Mouse (Mus musculus): ENCODE results near the gene Acadl.

The Acadl gene

DNA sequence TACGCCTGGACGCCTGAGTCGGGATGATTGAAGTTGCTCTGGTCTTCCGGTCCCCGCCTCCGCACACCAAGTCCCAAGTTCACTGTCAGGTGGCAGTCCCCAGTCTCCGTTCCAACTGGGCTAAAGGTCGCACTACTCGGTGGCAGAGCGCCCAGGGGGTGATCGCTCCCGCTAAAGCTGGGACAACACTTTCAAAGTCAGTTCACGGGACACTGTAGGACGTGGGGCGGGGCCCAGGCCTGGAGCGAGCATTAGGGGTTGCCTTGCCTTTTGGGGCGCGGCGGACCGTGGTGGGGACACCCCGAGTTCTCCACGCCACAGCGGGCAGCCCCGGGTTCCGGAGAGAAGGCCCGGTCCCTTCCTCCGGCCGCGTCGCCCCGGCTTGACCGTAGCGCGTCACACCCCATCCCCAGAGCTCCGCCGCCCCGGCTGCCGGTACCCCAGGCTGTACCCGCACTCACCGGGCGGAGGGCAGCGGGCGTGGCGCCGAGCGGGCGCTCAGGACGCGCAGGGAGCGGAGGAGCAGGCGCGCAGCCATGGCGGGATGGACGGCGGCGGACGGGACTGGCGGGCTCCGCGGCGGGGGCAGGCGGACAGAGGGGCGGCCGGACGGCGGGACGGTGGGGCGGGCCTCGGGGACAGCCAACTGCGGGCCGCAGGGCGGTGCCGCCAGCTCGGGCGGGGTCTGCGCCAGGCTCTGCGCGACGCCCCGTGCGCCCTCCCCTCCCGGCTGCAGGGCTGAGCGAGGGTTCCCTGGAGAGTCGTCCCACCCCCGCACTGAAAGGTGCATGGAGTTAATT, at the start of gene Acadl:
Gene Acadl (minus strand): TSS at position 566 of the 800 bp plus-strand sequence.
- DNase-seq (ENCODE audit: low spot score): peak; percentile 88

DNA sequence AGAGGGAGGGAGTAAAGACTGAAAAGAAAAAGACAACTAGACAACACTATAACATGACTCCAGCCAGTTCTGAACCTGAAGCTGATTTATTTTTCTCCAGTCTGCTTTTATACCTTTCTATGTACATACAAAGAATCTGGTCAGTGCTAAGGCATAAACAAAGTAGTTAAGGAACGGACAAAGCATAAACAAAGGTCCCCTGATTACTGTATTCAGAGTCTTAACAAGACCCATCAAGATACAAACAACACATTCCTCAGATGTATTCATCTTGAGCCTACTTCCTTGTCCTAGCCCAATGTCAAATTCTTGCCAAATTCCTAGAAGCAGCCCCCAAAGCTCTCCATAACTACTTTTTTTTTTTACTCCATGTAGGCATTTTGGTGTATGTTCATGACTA, 49.2 kb upstream of the Acadl start:
- no peak for DNase-seq (ENCODE audit: low spot score)

- no peak for DNase-seq (ENCODE audit: low spot score)
Measured at GRCm38 (mm10) chr1:66902566-66902965, 39.5 kb upstream of the Acadl start.

- DNase-seq (ENCODE audit: low spot score): no peak
Measured at GRCm38 (mm10) chr1:66900946-66901345, 37.9 kb upstream of the Acadl start.

DNA sequence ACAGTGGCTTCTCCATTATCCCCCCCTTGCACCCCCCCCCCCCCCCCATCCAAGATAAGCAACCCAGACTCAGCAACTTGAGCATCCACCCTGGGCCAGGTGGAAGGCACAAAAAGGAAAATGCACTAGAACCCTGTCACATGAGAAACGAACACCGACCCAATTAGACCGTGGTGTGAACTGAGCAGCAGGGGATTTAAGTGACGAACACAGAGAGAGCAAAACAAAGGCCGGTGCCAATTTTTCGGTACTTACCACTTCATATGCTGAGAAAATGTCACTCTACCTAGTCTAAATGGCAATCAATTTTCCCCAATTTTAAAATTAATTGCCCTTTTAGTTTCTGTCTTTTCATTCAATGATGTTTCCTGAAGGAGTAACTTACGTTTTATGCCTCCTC, 35.2 kb upstream of the Acadl start:
- DNase-seq (ENCODE audit: low spot score): no peak

- DNase-seq (ENCODE audit: low spot score): no peak
Measured at GRCm38 (mm10) chr1:66896556-66896955, 33.5 kb upstream of the Acadl start.

- no peak for DNase-seq (ENCODE audit: low spot score)
Measured at GRCm38 (mm10) chr1:66896125-66896524, 33.0 kb upstream of the Acadl start.

DNA sequence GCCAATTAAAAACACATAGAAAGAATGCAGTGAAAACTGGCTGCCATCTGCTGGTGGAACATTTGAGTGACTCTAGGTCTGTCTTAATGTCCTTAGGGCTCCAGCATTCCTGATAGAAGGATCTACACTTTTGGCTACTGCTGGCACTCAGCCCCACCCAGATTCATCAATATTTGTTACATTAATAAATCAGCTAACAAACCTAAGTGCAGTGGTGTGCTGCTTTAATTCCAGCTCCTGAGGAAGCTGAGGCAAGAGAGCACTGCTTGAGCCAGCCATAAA, 32.7 kb upstream of the Acadl start:
- DNase-seq (ENCODE audit: low spot score): peak; percentile 71

- DNase-seq (ENCODE audit: low spot score): no peak
Measured at GRCm38 (mm10) chr1:66895093-66895836, 32.2 kb upstream of the Acadl start.

GRCm38 (mm10) chr1:66887175-66887574, 24.1 kb upstream of the Acadl start:
- no peak for DNase-seq (ENCODE audit: low spot score)

- no peak for DNase-seq (ENCODE audit: low spot score)
Measured at GRCm38 (mm10) chr1:66880217-66880616, 17.1 kb upstream of the Acadl start.

DNA sequence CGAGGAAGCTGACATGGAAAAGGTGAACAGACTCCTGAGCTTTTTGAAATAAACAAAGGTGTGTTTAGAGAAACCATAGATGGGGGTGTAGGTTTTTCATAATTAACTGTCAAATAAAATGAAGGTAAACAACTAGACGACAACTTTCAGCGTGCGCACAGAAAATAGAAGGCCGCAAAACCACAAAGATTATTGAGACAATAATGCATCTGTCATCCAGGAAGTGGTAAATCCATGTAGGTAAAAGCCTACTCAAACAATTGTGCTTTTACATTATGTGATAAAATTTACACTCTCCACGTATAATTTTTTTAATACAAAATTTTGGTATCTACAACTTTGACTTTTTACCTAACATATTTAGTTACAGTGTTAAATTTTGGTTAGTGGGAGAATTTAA, 11.7 kb upstream of the Acadl start:
- no peak for DNase-seq (ENCODE audit: low spot score)

DNA sequence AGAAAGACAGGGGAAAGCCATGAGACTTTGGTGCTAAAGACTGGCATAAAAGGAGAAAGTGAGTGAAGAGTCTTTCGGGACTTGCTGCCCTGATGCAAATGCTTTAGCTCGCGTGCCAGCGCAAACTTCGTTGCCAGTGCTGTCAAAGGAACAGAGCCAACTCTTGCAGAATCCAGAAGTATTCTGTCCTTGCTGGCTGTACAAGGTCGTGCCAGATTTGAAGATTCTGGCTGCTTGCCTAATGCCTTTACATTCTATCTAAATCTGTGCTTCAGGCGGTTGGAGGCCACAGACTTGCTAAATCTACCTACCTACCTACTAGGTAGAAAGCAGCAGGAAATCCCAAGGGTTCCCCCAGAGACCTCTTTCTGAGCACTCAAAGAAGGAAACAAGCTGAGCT, 8.5 kb upstream of the Acadl start:
- peak; percentile 44 for DNase-seq (ENCODE audit: low spot score)

DNA sequence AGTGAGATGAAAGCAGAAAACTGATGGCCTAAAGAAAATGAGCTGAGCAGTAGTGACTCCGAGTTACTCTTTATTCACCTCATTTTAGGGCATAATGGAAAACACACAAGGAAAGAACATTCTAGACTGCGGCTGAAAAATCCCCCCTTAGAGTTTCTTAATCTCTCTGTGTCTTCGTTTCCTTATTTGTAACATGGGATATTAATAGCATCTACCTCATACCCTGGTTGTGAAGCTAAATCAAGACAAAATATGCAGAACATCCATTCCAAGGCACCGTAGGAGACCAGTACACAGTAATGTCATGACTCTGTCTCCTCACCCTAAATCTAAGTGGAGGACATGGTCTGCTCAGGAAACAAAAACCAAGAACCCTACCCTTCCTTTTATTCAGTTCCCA, 2.6 kb upstream of the Acadl start:
- DNase-seq (ENCODE audit: low spot score): no peak

GRCm38 (mm10) chr1:66863741-66864495, 841 bp upstream of the Acadl start:
- peak; percentile 31 for DNase-seq (ENCODE audit: low spot score)

DNA sequence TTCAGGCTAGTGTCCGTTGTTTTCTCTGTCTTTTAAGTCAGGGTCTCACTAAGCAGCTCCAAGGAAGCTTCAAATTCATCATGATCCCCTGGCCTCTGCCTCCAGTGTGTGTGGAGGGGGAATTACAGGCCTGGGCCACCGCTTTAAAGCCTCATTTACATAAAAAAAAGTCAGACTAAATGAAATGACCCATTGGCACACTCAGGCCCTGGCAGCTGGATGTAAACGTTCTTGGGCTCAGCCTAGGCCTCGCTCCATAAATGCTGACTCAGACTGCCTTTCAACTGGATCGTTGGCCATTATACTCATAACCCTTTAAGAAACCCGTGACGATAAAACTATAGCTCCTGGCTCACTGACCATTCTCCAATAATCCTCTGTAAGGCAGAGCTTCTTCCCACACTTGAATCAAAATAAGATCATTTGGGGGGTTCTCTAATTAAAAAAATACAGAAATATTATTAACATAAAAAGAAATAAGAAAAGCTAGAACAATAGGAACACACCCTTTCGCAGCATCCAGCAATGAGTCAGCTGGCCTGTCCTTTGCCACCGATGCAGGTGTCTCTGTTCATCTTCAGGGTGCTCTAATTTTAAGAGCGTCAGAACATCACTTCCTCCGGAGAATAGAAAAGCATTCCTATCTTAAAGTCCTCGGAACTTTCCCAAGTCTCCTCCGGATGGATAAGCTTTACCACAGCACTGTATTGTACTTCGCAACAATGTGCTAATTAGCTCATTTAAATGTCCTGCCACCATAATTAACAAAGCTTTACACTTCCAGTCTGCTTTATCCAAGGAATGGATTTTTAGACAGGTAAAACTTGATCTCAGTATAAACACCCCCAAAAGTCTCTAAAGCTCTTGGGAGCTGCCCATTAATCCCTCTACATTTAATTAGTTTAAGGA, 1.1 kb downstream of the Acadl start:
- no peak for DNase-seq (ENCODE audit: low spot score)

DNA sequence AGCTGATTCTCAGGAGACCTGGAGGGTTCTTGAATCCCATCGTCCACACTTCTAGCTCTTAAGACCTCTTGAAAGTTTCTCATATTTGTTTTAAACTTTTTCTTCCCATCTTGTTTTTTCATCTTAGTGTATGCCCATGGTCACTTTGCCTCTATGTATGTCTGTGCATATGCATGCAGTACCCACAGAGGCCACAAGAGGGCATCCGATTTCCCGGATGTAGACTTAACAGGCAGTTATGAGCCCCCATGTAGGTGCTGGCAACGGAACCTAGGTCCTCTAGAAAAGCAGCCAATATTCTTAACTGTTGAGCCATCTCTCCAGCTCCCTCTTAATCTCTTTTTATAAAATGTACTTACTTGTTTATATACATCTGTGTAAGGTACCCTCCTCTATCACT, 15.6 kb downstream of the Acadl start:
- no peak for DNase-seq (ENCODE audit: low spot score)

DNA sequence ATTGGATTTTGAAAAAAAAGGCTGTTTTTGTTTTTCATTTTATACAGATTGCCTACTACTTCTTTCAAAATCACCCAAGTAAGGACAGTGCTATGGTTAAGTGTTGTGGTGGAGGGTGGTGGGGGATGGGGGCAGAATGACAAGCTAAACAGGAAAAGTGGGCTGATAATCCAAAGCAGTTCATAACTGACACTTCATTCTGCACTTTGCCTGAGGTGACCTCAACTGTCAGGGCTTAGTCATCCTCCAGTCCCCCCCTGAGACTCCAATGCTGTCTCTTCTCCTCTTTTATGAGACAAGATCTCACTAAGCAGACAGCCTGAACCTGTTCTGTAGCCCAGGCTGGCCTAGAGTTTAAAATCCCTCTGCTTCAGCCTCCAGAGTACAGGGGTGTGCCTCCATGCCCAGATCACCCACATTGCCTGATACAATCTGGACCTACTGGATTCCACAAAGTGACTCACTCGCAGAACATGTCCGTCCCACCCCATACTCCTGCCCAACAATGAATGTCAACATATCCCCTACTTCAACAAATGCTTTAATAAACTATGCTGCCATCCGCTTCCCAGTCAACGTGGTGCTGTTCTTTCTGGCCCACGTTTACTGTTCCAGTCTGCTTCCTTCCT, 17.3 kb downstream of the Acadl start:
- peak; percentile 54 for DNase-seq (ENCODE audit: low spot score)

GRCm38 (mm10) chr1:66841938-66842337, 21.1 kb downstream of the Acadl start:
- no peak for DNase-seq (ENCODE audit: low spot score)

DNA sequence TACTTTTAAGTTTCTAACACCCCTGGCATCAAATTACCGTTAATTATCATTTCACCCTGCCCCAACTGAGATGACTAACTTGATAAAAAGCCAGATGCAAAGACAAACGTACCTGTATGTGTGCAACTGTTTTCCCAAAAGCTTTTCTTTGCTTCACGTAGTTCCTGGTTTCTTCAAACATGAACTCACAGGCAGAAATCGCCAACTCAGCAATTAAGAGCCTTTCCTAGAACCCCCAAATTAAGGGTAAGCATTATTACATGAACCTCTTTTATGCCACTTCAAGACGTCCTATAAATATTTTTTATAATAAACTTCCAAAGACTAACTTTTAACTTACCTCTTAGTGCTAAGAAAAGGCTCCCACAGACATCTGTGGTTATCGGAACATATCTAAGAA, 21.6 kb downstream of the Acadl start:
- DNase-seq (ENCODE audit: low spot score): no peak

- DNase-seq (ENCODE audit: low spot score): no peak
Measured at GRCm38 (mm10) chr1:66839755-66840438, 23.2 kb downstream of the Acadl start.

Data from urinary bladder, postnatal 14 days (tissue).